Mouse (Mus musculus): Measurements from ENCODE around the gene Dapk3. TPM values are rescaled to one million over a fixed set of nuclear protein-coding genes. Genes with fewer than 3 reads are reported as not detected.

Gene Dapk3
- 55.1 and 56.9 TPM in 2 replicates for polyA plus RNA-seq (2015; fragmentation: Nextera tagmentation; extraction: Ambion mirVana)

DNA sequence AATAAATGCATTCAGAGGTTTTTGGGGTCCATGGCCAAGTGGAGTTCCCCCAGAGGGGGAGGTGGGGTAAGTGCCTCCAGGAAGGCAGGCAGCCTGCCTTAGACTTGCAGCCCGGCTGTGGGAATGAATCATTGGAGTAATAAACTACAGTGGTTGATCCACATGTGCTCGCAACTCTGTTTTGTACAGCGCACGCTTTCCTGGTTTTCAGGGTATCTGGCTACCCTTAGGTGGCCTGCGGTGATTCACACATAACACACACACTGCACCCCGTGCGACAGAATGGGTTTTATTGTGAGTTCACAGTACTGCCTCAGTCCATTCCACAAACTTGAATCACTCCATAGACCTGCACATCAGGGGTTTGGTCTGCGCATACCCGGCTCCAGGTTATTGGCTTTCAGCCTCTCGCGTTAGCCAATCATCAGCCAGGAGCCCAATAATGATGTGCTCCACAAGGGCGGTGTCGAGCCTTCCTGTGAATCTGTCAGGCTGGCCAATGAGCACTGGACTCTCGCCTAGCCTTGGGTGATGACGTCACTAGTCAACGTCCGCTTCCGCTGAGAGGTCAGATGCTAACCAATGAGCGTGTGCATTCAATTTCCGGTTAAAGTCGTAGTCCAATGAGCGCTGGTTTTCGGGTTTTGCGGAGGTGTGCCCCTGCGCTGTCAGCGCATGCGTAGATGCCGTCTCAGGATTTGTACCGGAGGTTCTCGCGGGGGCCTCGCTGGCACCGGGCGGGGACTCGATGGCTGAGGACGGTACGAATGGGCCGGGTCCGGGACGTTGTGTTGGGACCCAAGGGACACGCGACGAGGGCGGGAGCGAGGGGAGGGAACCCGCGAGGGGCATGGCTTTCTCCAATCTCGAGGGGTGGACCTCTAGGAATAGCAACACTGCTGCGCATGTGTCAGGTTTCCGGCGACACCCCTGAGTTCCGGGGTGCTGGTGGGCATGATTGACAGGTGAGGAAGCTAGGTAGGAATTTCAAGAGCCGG is at the start of gene Dapk3:
Gene Dapk3, plus strand, starts transcription at position 670 of the 998 bp plus-strand sequence.
- no peaks in the 10 kb centered on the region for H3K9me3 ChIP-seq (ENCODE audit: control insufficient read depth, low read length)
- peak within 1 kb of the TSS; percentile 51 for H3K9ac ChIP-seq (replicated peaks; ENCODE audit: low read depth, low read length)
- H3K27me3 ChIP-seq (replicated peaks; ENCODE audit: control insufficient read depth, insufficient read depth, low read length) = no peaks in the 10 kb centered on the region
- peak; percentile 91 for ATAC-seq
- 3% methylated on average over 53 of the region's 53 CpGs for WGBS
- H3K4me3 ChIP-seq (replicated peaks; ENCODE audit: low read length) = peak within 1 kb of the TSS; percentile 47
- H3K27ac ChIP-seq (ENCODE audit: low read length) = peak within 1 kb of the TSS; percentile 74
- H3K4me1 ChIP-seq (replicated peaks; ENCODE audit: control insufficient read depth, insufficient read depth, low read length) = peaks cover 21% of the 10 kb centered on the region
- H3K36me3 ChIP-seq (ENCODE audit: control insufficient read depth, insufficient read depth) = peaks cover 34% of the 10 kb centered on the region
- H3K4me2 ChIP-seq (ENCODE audit: low read length) = peak within 1 kb of the TSS; percentile 59

DNA sequence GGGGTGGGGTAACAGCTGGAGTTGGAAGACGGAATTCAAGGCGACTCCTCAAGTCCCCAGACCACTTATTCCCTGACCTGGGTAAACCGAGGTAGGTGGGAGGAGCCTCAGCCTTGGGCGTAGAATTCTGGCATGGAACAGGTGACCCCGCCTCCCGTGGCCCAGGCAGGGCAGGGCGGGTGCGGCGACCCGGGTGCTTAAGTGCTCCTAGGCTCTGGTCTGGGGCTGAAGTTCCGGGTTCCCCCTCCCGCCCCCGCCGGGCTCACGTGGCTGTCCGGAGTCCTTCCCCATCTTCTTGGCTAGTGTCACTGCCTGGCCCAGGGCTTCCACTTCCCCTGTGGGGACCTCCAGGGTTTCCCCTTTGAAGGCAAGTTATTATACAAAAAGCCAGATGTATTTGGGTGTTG is 48.6 kb upstream of the Dapk3 start:
- no peaks in the 10 kb centered on the region for H3K9me3 ChIP-seq (ENCODE audit: control insufficient read depth, low read length)
- WGBS = 1% methylated on average over 16 of the region's 16 CpGs
- H3K4me1 ChIP-seq (replicated peaks; ENCODE audit: control insufficient read depth, insufficient read depth, low read length) = peaks cover 27% of the 10 kb centered on the region
- H3K4me3 ChIP-seq (replicated peaks; ENCODE audit: low read length) = no peak overlapping the region
- H3K4me2 ChIP-seq (ENCODE audit: low read length) = no peak overlapping the region
- H3K9ac ChIP-seq (replicated peaks; ENCODE audit: low read depth, low read length) = no peak overlapping the region
- no peak overlapping the region for H3K27ac ChIP-seq (ENCODE audit: low read length)
- peaks cover 39% of the 10 kb centered on the region for H3K27me3 ChIP-seq (replicated peaks; ENCODE audit: control insufficient read depth, insufficient read depth, low read length)
- no peaks in the 10 kb centered on the region for H3K36me3 ChIP-seq (ENCODE audit: control insufficient read depth, insufficient read depth)
- ATAC-seq = no peak

DNA sequence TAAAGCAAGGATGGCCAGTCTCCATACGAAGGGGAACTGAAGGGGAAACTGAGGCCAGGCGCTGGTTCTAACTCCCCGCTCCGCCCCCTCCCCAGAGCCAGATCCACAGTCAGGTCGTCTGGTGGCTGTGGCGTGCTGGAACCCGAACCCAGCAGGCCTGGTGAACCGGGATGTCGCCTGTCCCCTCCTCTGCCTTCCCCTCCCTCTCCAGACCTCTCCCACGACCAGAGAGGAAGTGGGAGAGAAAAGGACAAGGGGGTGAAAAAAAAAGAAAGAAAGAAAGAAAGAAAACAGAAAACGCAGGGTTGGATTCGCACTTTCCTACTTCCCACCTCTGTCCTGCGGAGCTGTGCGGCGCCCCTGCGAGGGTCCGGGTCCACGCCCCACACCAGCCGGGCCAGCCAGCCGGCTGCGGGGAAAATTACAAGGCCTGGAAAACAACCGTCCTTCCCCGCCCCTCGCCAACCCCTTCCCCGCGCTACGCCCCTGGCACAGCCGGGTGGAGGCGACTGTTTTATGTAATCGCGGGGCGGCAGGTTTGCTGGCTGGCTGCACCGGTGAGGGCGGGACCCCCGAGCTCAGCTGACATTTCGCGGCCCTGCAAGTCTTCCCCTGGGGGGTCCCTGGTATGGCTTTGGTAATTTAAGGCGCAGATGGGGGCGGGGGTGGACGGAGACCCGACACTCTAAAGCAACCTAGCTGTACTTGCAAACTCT is 47.7 kb upstream of the Dapk3 start, which contains the start of gene Zbtb7a:
Gene Zbtb7a, plus strand, starts transcription at position 255 of the 716 bp plus-strand sequence.
- no peak for ATAC-seq
- H3K4me3 ChIP-seq (replicated peaks; ENCODE audit: low read length) = peak within 1 kb of the TSS; percentile 86
- H3K36me3 ChIP-seq (ENCODE audit: control insufficient read depth, insufficient read depth) = no peaks in the 10 kb centered on the region
- peak within 1 kb of the TSS; percentile 97 for H3K27ac ChIP-seq (ENCODE audit: low read length)
- H3K9ac ChIP-seq (replicated peaks; ENCODE audit: low read depth, low read length) = peak within 1 kb of the TSS; percentile 93
- H3K4me2 ChIP-seq (ENCODE audit: low read length) = peak within 1 kb of the TSS; percentile 91
- H3K4me1 ChIP-seq (replicated peaks; ENCODE audit: control insufficient read depth, insufficient read depth, low read length) = peaks cover 31% of the 10 kb centered on the region
- H3K9me3 ChIP-seq (ENCODE audit: control insufficient read depth, low read length) = no peaks in the 10 kb centered on the region
- peaks cover 30% of the 10 kb centered on the region for H3K27me3 ChIP-seq (replicated peaks; ENCODE audit: control insufficient read depth, insufficient read depth, low read length)
- WGBS = 2% methylated on average over 40 of the region's 41 CpGs

DNA sequence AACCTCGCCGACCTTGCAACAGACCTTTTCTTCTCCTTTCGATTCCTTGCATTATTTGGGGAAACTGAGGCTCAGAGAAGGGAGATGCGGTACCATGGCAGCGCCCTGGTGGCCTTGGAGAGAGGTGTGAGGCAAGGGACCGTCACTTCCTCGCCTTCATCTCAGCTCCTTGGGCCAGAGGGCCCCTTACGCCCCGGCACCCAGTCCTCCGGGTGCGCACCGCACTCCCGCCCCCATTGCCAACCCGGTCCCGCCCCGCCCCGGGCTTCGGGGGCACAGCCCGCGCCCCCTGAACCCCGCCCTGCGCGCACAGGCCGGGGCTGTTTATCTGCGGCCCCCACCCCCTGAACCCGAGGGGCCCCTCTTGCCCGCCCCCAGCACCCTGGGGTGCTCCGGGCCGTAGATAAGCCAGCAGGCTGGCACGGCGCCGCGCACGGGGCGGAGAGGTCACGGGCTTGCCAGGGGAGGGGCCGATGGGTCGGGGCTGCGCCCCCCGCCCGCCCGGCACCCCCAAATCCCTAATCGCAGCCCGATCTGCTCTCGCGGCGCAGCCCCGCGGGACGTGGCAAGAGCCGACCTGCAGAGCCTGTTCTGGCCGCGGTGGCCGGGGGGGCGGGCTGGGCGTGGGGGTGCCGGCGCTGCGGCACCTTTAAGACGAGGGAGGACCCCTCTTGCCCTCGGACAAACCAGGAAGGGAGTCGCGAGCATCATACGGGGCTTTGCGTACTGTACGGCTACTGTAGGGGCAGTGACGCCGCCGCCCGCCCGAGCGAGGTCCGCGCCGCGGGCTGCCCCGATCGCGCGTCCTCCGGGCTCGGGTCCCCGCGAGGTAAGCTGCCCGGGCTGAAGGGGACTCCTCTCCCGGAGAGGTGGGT is 46.7 kb upstream of the Dapk3 start:
- peaks cover 40% of the 10 kb centered on the region for H3K4me1 ChIP-seq (replicated peaks; ENCODE audit: control insufficient read depth, insufficient read depth, low read length)
- H3K4me2 ChIP-seq (ENCODE audit: low read length) = peak overlapping the region; percentile 91
- peak overlapping the region; percentile 97 for H3K27ac ChIP-seq (ENCODE audit: low read length)
- under 1% methylated on average over 72 of the region's 86 CpGs for WGBS
- peak overlapping the region; percentile 86 for H3K4me3 ChIP-seq (replicated peaks; ENCODE audit: low read length)
- H3K36me3 ChIP-seq (ENCODE audit: control insufficient read depth, insufficient read depth) = no peaks in the 10 kb centered on the region
- H3K9me3 ChIP-seq (ENCODE audit: control insufficient read depth, low read length) = no peaks in the 10 kb centered on the region
- ATAC-seq = peak; percentile 21; the same call in 1 of the 2 replicates
- H3K9ac ChIP-seq (replicated peaks; ENCODE audit: low read depth, low read length) = peak overlapping the region; percentile 93
- H3K27me3 ChIP-seq (replicated peaks; ENCODE audit: control insufficient read depth, insufficient read depth, low read length) = peaks cover 29% of the 10 kb centered on the region

DNA sequence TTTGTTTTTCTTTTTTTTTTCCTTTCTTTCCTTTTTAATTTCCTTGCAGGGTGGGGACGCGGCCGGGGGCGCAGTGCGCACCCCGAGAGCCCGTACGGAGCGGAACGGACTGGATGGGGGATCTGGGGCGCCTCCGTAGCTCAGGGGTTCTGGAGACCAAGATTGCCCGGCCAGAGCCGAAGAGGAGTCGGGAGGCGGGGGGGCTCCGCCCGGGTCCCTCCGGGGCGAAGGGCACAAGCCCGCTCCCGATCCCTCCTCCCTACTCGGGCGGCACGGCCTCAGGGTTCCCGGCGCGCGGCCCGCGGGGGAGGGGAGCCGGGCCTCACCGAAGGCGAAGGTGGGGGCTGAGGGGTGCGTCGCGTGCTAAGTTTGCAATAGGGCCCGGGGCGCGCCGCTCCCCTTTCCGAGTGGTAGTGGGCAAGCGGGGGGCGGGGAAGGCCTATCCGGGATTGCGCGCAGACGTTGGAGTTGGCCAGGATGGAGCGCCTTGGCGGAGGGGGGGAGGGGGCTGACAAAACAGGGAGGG is 46.0 kb upstream of the Dapk3 start:
- Histone ChIP-seq H3K27me3 (replicated peaks; ENCODE audit: control insufficient read depth, insufficient read depth, low read length) (peaks cover 29% of the 10 kb centered on the region), H3K4me2 (ENCODE audit: low read length) (peak overlapping the region; percentile 91)

DNA sequence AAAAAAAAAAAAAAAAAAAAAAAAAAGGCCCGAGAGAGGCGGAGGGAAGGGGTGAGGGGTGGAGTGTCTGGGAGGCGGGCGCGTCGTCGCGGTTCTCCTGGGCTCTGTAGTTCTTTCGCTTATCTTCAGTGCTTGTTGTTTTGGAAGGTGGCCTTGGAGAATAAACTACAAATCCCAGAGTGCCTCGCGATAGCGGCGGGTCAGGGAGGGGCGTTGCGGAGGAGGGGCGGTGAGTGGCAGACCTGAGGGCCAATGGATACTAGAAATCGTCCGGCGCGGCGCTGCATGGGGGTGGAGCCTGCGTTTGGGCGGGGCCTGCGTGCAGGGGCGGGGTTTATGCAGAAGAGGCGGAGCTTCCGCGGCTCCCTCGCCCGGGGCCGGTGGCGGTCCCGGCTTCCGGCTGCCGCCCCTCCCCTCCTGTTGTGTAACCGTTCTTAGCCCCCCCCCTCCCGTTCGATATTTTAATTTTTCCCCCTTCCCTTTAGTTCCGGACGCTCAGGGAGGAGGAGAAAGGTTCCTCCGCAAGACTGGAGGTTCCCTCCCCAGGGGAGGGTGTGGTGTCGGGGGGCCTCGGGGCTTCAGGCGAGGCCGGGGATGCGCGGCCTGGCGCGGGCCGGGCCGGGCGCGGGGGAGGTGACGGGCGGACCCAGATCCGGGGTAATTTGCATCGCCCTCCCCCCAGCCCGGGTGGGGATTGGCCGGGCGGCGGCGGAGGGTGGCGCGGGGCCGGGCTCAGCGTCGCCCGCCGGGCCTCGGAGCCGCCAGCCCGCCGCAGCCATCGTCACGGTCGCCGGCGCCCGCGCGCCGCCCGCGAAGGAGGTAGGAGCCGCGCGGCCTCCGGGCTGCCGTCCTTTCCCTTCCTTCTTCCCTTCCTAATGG is 45.3 kb upstream of the Dapk3 start:
- peak overlapping the region; percentile 87 for H3K4me2 ChIP-seq (ENCODE audit: low read length)
- H3K27ac ChIP-seq (ENCODE audit: low read length) = peak overlapping the region; percentile 88
- WGBS = under 1% methylated on average over 63 of the region's 89 CpGs
- H3K4me3 ChIP-seq (replicated peaks; ENCODE audit: low read length) = peak overlapping the region; percentile 86
- H3K9ac ChIP-seq (replicated peaks; ENCODE audit: low read depth, low read length) = peak overlapping the region; percentile 82
- ATAC-seq = peak; percentile 93
- H3K36me3 ChIP-seq (ENCODE audit: control insufficient read depth, insufficient read depth) = no peaks in the 10 kb centered on the region
- no peaks in the 10 kb centered on the region for H3K9me3 ChIP-seq (ENCODE audit: control insufficient read depth, low read length)
- H3K27me3 ChIP-seq (replicated peaks; ENCODE audit: control insufficient read depth, insufficient read depth, low read length) = peaks cover 27% of the 10 kb centered on the region
- H3K4me1 ChIP-seq (replicated peaks; ENCODE audit: control insufficient read depth, insufficient read depth, low read length) = peaks cover 49% of the 10 kb centered on the region

More for the DNA sequence above, 46.0 kb upstream of the Dapk3 start:
- WGBS = under 1% methylated on average over 45 of the region's 50 CpGs
- Histone ChIP-seq H3K36me3 (ENCODE audit: control insufficient read depth, insufficient read depth) (no peaks in the 10 kb centered on the region), H3K4me1 (replicated peaks; ENCODE audit: control insufficient read depth, insufficient read depth, low read length) (peaks cover 44% of the 10 kb centered on the region), H3K9me3 (ENCODE audit: control insufficient read depth, low read length) (no peaks in the 10 kb centered on the region), H3K9ac (replicated peaks; ENCODE audit: low read depth, low read length) (peak overlapping the region; percentile 93), H3K27ac (ENCODE audit: low read length) (peak overlapping the region; percentile 97), H3K4me3 (replicated peaks; ENCODE audit: low read length) (peak overlapping the region; percentile 86)
- ATAC-seq = peak; percentile 49

DNA sequence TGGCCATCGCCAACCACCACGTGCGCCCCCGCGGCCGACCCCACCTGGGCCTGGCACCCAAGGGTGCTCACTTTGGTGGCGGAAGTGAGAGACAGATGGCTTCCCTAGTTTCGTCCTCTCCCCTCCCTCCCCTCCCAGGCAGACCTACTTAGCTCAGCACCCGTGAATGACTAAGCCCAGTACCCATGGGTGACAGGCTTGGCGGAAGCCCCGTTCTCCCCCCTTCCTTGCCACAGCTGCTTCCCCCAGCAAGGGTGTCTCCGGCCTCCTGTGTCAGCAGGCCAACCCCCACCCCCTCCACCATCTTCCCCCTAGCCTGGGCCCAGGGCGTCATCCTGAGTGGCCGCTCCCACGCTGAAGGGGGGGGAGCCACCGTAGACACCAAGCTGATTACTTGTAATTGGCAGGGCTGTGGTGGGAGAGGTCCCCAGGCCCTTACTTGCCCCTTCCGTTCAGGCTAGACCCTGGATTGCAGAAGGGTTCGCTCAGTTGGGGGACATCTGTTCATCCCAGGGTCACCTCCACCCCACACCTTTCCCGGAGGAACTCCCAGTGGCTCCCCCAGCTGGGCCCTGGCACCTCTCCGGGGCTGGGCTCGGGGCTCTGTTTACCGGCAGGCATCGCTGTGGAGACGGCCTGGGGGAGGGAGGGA is 44.5 kb upstream of the Dapk3 start:
- 1% methylated on average over 18 of the region's 24 CpGs for WGBS
- Histone ChIP-seq H3K9ac (replicated peaks; ENCODE audit: low read depth, low read length) (peak overlapping the region; percentile 82), H3K27ac (ENCODE audit: low read length) (peak overlapping the region; percentile 88), H3K4me3 (replicated peaks; ENCODE audit: low read length) (peak overlapping the region; percentile 70), H3K27me3 (replicated peaks; ENCODE audit: control insufficient read depth, insufficient read depth, low read length) (peaks cover 20% of the 10 kb centered on the region), H3K4me2 (ENCODE audit: low read length) (peak overlapping the region; percentile 87), H3K9me3 (ENCODE audit: control insufficient read depth, low read length) (no peaks in the 10 kb centered on the region), H3K4me1 (replicated peaks; ENCODE audit: control insufficient read depth, insufficient read depth, low read length) (peaks cover 52% of the 10 kb centered on the region), H3K36me3 (ENCODE audit: control insufficient read depth, insufficient read depth) (no peaks in the 10 kb centered on the region)
- ATAC-seq = no peak
